Mouse (Mus musculus) MEL (cell line): ENCODE measurements around the gene Sis. TPM values are rescaled to one million over a fixed set of nuclear protein-coding genes. Genes with fewer than 3 reads are reported as not detected.

Source experiments
- DNase-seq: peaks from one replicate; pipeline ENCODE4 v3.0.0; 2011; ENCODE audit warnings: low read depth, low spot score
- H3K27ac ChIP-seq: 2 replicates; pipeline ENCODE4 v1.5.1; 2012; ENCODE audit warnings: low read depth, mild to moderate bottlenecking, control low read depth, low read length, moderate library complexity; ENCODE audit not compliant: control insufficient read depth
- H3K27me3 ChIP-seq, 2 experiments: fragments of 150-350 bp in 1 of 2; sonication (generic) in 1 of 2; 2 replicates each; pipeline ENCODE4 v1.6.1; 2012; ENCODE audit warnings: low read length in 2 of 2, mild to moderate bottlenecking in 2 of 2, improper control_type of control experiment in 1 of 2, moderate library complexity in 1 of 2; ENCODE audit not compliant: insufficient read depth in 2 of 2, control insufficient read depth in 1 of 2
- H3K36me3 ChIP-seq, 2 experiments: 2 replicates each; pipeline ENCODE4 v1.6.1; 2012 to 2014; ENCODE audit warnings: low read length in 2 of 2, improper control_type of control experiment in 1 of 2, inconsistent platforms in 1 of 2, mild to moderate bottlenecking in 1 of 2; ENCODE audit not compliant: insufficient read depth in 2 of 2, control insufficient read depth in 1 of 2
- H3K4me1 ChIP-seq, 2 experiments: fragments of 150-350 bp in 1 of 2; sonication (generic) in 1 of 2; 2 replicates each; pipeline ENCODE4 v1.6.1; 2012; ENCODE audit warnings: low read length in 2 of 2, improper control_type of control experiment in 1 of 2, mild to moderate bottlenecking in 1 of 2; ENCODE audit not compliant: insufficient read depth in 2 of 2, control insufficient read depth in 1 of 2
- H3K4me3 ChIP-seq, 2 experiments: fragments of 150-350 bp in 1 of 2; sonication (generic) in 1 of 2; 2 replicates each; pipeline ENCODE4 v1.5.1; 2012; ENCODE audit warnings: low read depth in 2 of 2, low read length in 2 of 2, mild to moderate bottlenecking in 2 of 2, moderate library complexity in 2 of 2, control low read depth in 1 of 2, improper control_type of control experiment in 1 of 2; ENCODE audit not compliant: control insufficient read depth in 1 of 2, insufficient read depth in 1 of 2
- H3K79me2 ChIP-seq: 2 replicates; pipeline ENCODE4 v1.6.1; 2012; ENCODE audit warnings: mild to moderate bottlenecking, low read length, moderate library complexity; ENCODE audit not compliant: control insufficient read depth, poor library complexity, insufficient read depth
- H3K9ac ChIP-seq: 2 replicates; pipeline ENCODE4 v1.6.1; 2012; ENCODE audit warnings: low read depth, mild to moderate bottlenecking, control low read depth, low read length, moderate library complexity; ENCODE audit not compliant: control insufficient read depth, poor library complexity, severe bottlenecking
- H3K9me3 ChIP-seq: fragments of 150-350 bp; sonication (generic); replicated peaks from 2 replicates; pipeline ENCODE4 v1.6.1; 2012; ENCODE audit warnings: mild to moderate bottlenecking, low read length, improper control_type of control experiment, moderate library complexity; ENCODE audit not compliant: insufficient read depth
- CHD1 ChIP-seq: IDR thresholded peaks from 2 replicates; pipeline ENCODE4 v1.6.1; 2012; ENCODE audit warnings: low read depth, mild to moderate bottlenecking, inconsistent platforms, low read length, improper control_type of control experiment
- EP300 ChIP-seq, 2 experiments: IDR thresholded peaks; 2 replicates each; pipeline ENCODE4 v1.6.1; 2011; ENCODE audit warnings: improper control_type of control experiment in 2 of 2, low read length in 2 of 2, low read depth in 1 of 2, mild to moderate bottlenecking in 1 of 2
- ETS1 ChIP-seq: IDR thresholded peaks from 2 replicates; pipeline ENCODE4 v1.6.1; 2012; ENCODE audit warnings: low read depth, mild to moderate bottlenecking, inconsistent platforms, low read length, improper control_type of control experiment, moderate library complexity
- GATA1 ChIP-seq: IDR thresholded peaks from 2 replicates; pipeline ENCODE4 v1.6.1; 2011; ENCODE audit warnings: low read depth, low read length, improper control_type of control experiment
- HCFC1 ChIP-seq: IDR thresholded peaks from 2 replicates; pipeline ENCODE4 v1.6.1; 2012; ENCODE audit warnings: low read depth, mild to moderate bottlenecking, inconsistent platforms, low read length, improper control_type of control experiment, moderate library complexity
- MAFK ChIP-seq: IDR thresholded peaks from 2 replicates; pipeline ENCODE4 v1.6.1; 2011; ENCODE audit warnings: low read depth, mild to moderate bottlenecking, low read length, improper control_type of control experiment, borderline replicate concordance
- MYC ChIP-seq: IDR thresholded peaks from 2 replicates; pipeline ENCODE4 v1.6.1; 2011; ENCODE audit warnings: low read depth, mild to moderate bottlenecking, low read length, improper control_type of control experiment, moderate library complexity
- NELFE ChIP-seq: IDR thresholded peaks from 2 replicates; pipeline ENCODE4 v1.6.1; 2011; ENCODE audit warnings: low read depth, low read length, improper control_type of control experiment
- POLR2AphosphoS2 ChIP-seq: IDR thresholded peaks from 2 replicates; pipeline ENCODE4 v1.6.1; 2011; ENCODE audit warnings: low read length, improper control_type of control experiment
- POLR2AphosphoS5 ChIP-seq: IDR thresholded peaks from 2 replicates; pipeline ENCODE4 v1.6.1; 2012; ENCODE audit warnings: low read depth, borderline replicate concordance, mild to moderate bottlenecking, inconsistent platforms, low read length, moderate library complexity, mixed read lengths
- SIN3A ChIP-seq: IDR thresholded peaks from 2 replicates; pipeline ENCODE4 v1.6.1; 2012; ENCODE audit warnings: low read length, improper control_type of control experiment, inconsistent platforms
- SMC3 ChIP-seq: IDR thresholded peaks from 2 replicates; pipeline ENCODE4 v1.6.1; 2011; ENCODE audit warnings: low read depth, low read length, improper control_type of control experiment
- TAL1 ChIP-seq: IDR thresholded peaks from 2 replicates; pipeline ENCODE4 v1.6.1; 2012; ENCODE audit warnings: mild to moderate bottlenecking, inconsistent platforms, low read length, moderate library complexity, mixed read lengths
- TBP ChIP-seq: IDR thresholded peaks from 2 replicates; pipeline ENCODE4 v1.8.0; 2011; ENCODE audit warnings: low read depth, low read length, improper control_type of control experiment
- TCF12 ChIP-seq: IDR thresholded peaks from 2 replicates; pipeline ENCODE4 v1.6.1; 2014; ENCODE audit warnings: low read depth, mild to moderate bottlenecking, inconsistent platforms, low read length, improper control_type of control experiment, moderate library complexity
- UBTF ChIP-seq: IDR thresholded peaks from 2 replicates; pipeline ENCODE4 v1.6.1; 2012; ENCODE audit warnings: low read depth, mild to moderate bottlenecking, inconsistent platforms, low read length, improper control_type of control experiment, moderate library complexity, borderline replicate concordance; ENCODE audit not compliant: insufficient read depth
- USF1 ChIP-seq: IDR thresholded peaks from 2 replicates; pipeline ENCODE4 v1.6.1; 2014; ENCODE audit warnings: low read depth, mild to moderate bottlenecking, inconsistent platforms, low read length, improper control_type of control experiment, moderate library complexity
- USF2 ChIP-seq, 2 experiments: IDR thresholded peaks; 2 replicates each; pipeline ENCODE4 v1.6.1; 2011 to 2012; ENCODE audit warnings: improper control_type of control experiment in 2 of 2, low read length in 2 of 2, borderline replicate concordance in 1 of 2, inconsistent platforms in 1 of 2, low read depth in 1 of 2, mild to moderate bottlenecking in 1 of 2; ENCODE audit not compliant: insufficient read depth in 1 of 2
- ZC3H11A ChIP-seq: IDR thresholded peaks from 2 replicates; pipeline ENCODE4 v1.6.1; 2012; ENCODE audit warnings: low read depth, mild to moderate bottlenecking, inconsistent platforms, low read length, improper control_type of control experiment
- ZKSCAN1 ChIP-seq: IDR thresholded peaks from 2 replicates; pipeline ENCODE4 v1.6.1; 2012; ENCODE audit warnings: low read depth, mild to moderate bottlenecking, inconsistent platforms, low read length, improper control_type of control experiment, moderate library complexity
- ZNF384 ChIP-seq: IDR thresholded peaks from 2 replicates; pipeline ENCODE4 v1.6.1; 2012; ENCODE audit warnings: low read depth, mild to moderate bottlenecking, inconsistent platforms, low read length, improper control_type of control experiment
- polyA plus RNA-seq, 2 experiments: library from polyadenylated mRNA; stranded (reverse) in 1 of 2; unstranded in 1 of 2; fragments of >175 nt in 1 of 2; fragments of >200 nt in 1 of 2; gene quantifications; 2 replicates each; pipeline versions ENCODE4 v1.2.1 to v1.2.4; 2012; ENCODE audit warnings: low replicate concordance in 2 of 2, low read depth in 1 of 2; ENCODE audit not compliant: insufficient read length in 2 of 2, insufficient read depth in 1 of 2, missing spikeins in 1 of 2
- total RNA-seq: library from RNA; depleted of rRNA; stranded (reverse); fragments of 300-350 nt; gene quantifications from 2 replicates; pipeline ENCODE4 v1.2.3, GENCODE M21; 2012; rRNA removed

Sis gene
- total RNA-seq (not detected in 2 replicates), polyA plus RNA-seq (not detected)

DNA sequence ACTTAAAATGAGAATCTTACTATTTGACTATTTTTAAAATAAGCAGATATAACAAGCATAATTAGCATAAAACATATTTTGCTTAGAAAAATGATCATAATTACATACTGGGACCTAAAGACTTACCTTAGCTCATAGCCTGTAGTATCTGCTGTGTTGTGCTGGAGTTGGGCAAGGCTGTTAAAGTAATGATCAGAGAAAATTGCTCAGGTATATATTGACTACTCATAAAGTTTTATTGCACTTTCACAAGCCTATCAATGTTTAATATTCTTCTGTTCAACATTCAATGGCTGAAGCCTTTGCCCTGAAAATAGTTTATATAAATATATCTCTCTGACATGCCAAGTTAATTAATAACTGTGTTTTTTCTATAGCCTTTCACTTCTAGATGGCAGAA is at the start of gene Sis:
Sis (minus strand) TSS at position 189 of the 400 bp plus-strand sequence.
- Histone ChIP-seq H3K27ac (no peak within 1 kb of the TSS), H3K4me3 (no peak within 1 kb of the TSS), H3K9me3 (no peaks in the 10 kb centered on the region), H3K36me3 (no peaks in the 10 kb centered on the region), H3K4me1 (no peaks in the 10 kb centered on the region), H3K9ac (no peak within 1 kb of the TSS), H3K27me3 (no peaks in the 10 kb centered on the region; a peak in 1 of 4 replicates), H3K79me2 (no peaks in the 10 kb centered on the region)
- TF ChIP-seq SMC3 (no peak), ZNF384 (no peak), POLR2AphosphoS2 (no peak), ZKSCAN1 (no peak), NELFE (no peak), HCFC1 (no peak), POLR2AphosphoS5 (no peak), CHD1 (no peak), TCF12 (no peak), SIN3A (no peak), ETS1 (no peak), USF1 (no peak), MYC (no peak), TBP (no peak), EP300 (IDR thresholded peaks at IDR 0.05; ENCODE audit: low read depth in 1 of 2, low read length in 2 of 2) (no peak), TAL1 (no peak), ZC3H11A (no peak), USF2 (IDR thresholded peaks at IDR 0.05; ENCODE audit: borderline replicate concordance in 1 of 2, insufficient read depth in 1 of 2, low read depth in 1 of 2, low read length in 2 of 2) (no peak)
- no peak for DNase-seq

DNA sequence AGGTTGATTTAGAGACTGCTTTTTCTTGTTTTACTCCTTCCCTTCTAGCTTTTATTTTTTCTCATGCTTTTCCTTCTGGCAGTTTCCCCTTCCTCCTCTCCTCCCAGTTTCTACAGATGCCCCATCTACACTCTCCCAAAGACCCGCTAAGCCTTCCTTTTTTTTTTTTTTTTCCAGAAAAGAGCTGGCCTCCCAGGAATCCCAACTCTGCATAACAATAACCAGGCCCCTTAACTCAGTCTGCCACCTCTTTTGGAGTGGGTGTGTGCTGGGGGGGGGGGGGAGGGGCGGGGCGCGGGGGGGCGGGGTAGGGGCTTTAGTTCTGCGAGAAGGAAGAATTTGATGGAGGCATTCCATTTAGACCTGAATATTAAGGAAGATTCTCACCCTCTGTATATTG is 38.4 kb upstream of the Sis start:
- no peak overlapping the region for H3K27ac ChIP-seq
- DNase-seq, result no peak
- no peaks in the 10 kb centered on the region for H3K36me3 ChIP-seq
- no peak for TF ChIP-seq NELFE
- no peak for TF ChIP-seq POLR2AphosphoS5
- no peak for TF ChIP-seq USF2 (IDR thresholded peaks at IDR 0.05; ENCODE audit: borderline replicate concordance in 1 of 2, insufficient read depth in 1 of 2, low read depth in 1 of 2, low read length in 2 of 2)
- no peak for TF ChIP-seq UBTF
- no peak for TF ChIP-seq SIN3A
- no peak for TF ChIP-seq MYC
- no peak for TF ChIP-seq HCFC1
- no peak for TF ChIP-seq EP300 (IDR thresholded peaks at IDR 0.05; ENCODE audit: low read depth in 1 of 2, low read length in 2 of 2)
- no peak for TF ChIP-seq GATA1
- no peak for TF ChIP-seq MAFK
- TF ChIP-seq ZKSCAN1, result no peak
- H3K4me1 ChIP-seq, result no peaks in the 10 kb centered on the region
- H3K4me3 ChIP-seq, result no peak overlapping the region
- no peaks in the 10 kb centered on the region for H3K9me3 ChIP-seq
- no peaks in the 10 kb centered on the region for H3K79me2 ChIP-seq
- no peaks in the 10 kb centered on the region for H3K27me3 ChIP-seq
- H3K9ac ChIP-seq, result no peak overlapping the region
